Mouse (Mus musculus) 3134 (cell line): ENCODE measurements around the gene Ggact.

ENCODE experiments used
- DNase-seq: peaks from one replicate; pipeline ENCODE4 v3.0.0-alpha.2; 2011; ENCODE audit warnings: low spot score; ENCODE audit not compliant: insufficient read length; ENCODE audit errors: extremely low read depth

Ggact gene

GRCm38 (mm10) chr14:122913657-122914056 lies at the start of gene Ggact:
Gene Ggact (minus strand): TSS chr14:122913757.
- no peak for DNase-seq

GRCm38 (mm10) chr14:122957941-122958340 lies 44.4 kb upstream of the Ggact start:
- no peak for DNase-seq

- no peak for DNase-seq
Observed at GRCm38 (mm10) chr14:122953331-122953730, 39.8 kb upstream of the Ggact start.

- no peak for DNase-seq
Observed at GRCm38 (mm10) chr14:122952556-122952955, 39.0 kb upstream of the Ggact start.

GRCm38 (mm10) chr14:122951676-122952445 lies 38.3 kb upstream of the Ggact start:
- no peak for DNase-seq

- DNase-seq, result no peak
Observed at GRCm38 (mm10) chr14:122950915-122951314, 37.4 kb upstream of the Ggact start.

GRCm38 (mm10) chr14:122943475-122943853 lies 29.9 kb upstream of the Ggact start:
- DNase-seq, result no peak

- no peak for DNase-seq
Observed at GRCm38 (mm10) chr14:122942757-122943474, 29.4 kb upstream of the Ggact start.

- no peak for DNase-seq
Observed at GRCm38 (mm10) chr14:122936460-122936859, 22.9 kb upstream of the Ggact start.

GRCm38 (mm10) chr14:122920011-122920410 lies 6.5 kb upstream of the Ggact start:
- no peak for DNase-seq

GRCm38 (mm10) chr14:122917676-122918075 lies 4.1 kb upstream of the Ggact start:
- no peak for DNase-seq

GRCm38 (mm10) chr14:122912812-122913498 lies 602 bp downstream of the Ggact start:
- peak; percentile 82 for DNase-seq

- no peak for DNase-seq
Observed at GRCm38 (mm10) chr14:122912137-122912536, 1.4 kb downstream of the Ggact start.

GRCm38 (mm10) chr14:122911265-122911664 lies 2.3 kb downstream of the Ggact start:
- no peak for DNase-seq

GRCm38 (mm10) chr14:122909368-122910091 lies 4.0 kb downstream of the Ggact start:
- no peak for DNase-seq

GRCm38 (mm10) chr14:122908075-122908474 lies 5.5 kb downstream of the Ggact start:
- DNase-seq, result no peak

GRCm38 (mm10) chr14:122905007-122905406 lies 8.6 kb downstream of the Ggact start:
- DNase-seq, result no peak

GRCm38 (mm10) chr14:122903923-122904351 lies 9.6 kb downstream of the Ggact start:
- peak; percentile 34 for DNase-seq

- peak; percentile 48 for DNase-seq
Observed at GRCm38 (mm10) chr14:122902884-122903283, 10.7 kb downstream of the Ggact start.

GRCm38 (mm10) chr14:122902136-122902535 lies 11.4 kb downstream of the Ggact start:
- no peak for DNase-seq

GRCm38 (mm10) chr14:122901715-122902114 lies 11.8 kb downstream of the Ggact start:
- no peak for DNase-seq
